Mouse (Mus musculus) naive thymus-derived CD4-positive, alpha-beta T cell, adult 5 months (primary cell): ENCODE results near the gene Cwc25. TPM values are rescaled to one million over a fixed set of nuclear protein-coding genes. Genes with fewer than 3 reads are reported as not detected.

Experiments used
- polyA plus RNA-seq: library from polyadenylated mRNA; unstranded; fragments of 100-300 nt; shearing (Covaris generic); gene quantifications from one replicate; pipeline ENCODE4 v1.2.1, GENCODE M21; 2017

Gene Cwc25
- polyA plus RNA-seq, result 38.7 TPM

GRCm38 (mm10) chr11:97766154-97766881, at the start of gene Cwc25:
Gene Cwc25, minus strand, starts transcription at chr11:97766556.

GRCm38 (mm10) chr11:97798782-97799145, 32.4 kb upstream of the Cwc25 start, which contains the start of gene Lasp1:
Gene Lasp1, plus strand, starts transcription at chr11:97799000.

GRCm38 (mm10) chr11:97781832-97782563, 15.6 kb upstream of the Cwc25 start, which contains the start of gene Rpl23:
Gene Rpl23, minus strand, starts transcription at chr11:97782437.

GRCm38 (mm10) chr11:97775808-97776496, 9.6 kb upstream of the Cwc25 start, which contains the start of gene 1700001P01Rik:
Gene 1700001P01Rik, minus strand, starts transcription at chr11:97775918.

GRCm38 (mm10) chr11:97744063-97744717, 22.2 kb downstream of the Cwc25 start, which contains the start of gene Pip4k2b:
Gene Pip4k2b, minus strand, starts transcription at chr11:97744704.

GRCm38 (mm10) chr11:97703039-97703826, 63.1 kb downstream of the Cwc25 start, which contains the start of gene Psmb3:
Gene Psmb3, plus strand, starts transcription at chr11:97703399.

GRCm38 (mm10) chr11:97700003-97700745, 66.2 kb downstream of the Cwc25 start, which contains the start of gene Pcgf2:
Gene Pcgf2, minus strand, starts transcription at chr11:97700497.

Other genes with a start within 250 kb of the Cwc25 start
- not detected for gene Srcin1, start 190.4 kb downstream of the Cwc25 start, polyA plus RNA-seq
- gene Epop, start 136.9 kb downstream of the Cwc25 start, polyA plus RNA-seq, result 18.3 TPM
- 6.5 TPM for gene Mllt6, start 103.1 kb downstream of the Cwc25 start, polyA plus RNA-seq
- gene Cisd3, start 80.7 kb downstream of the Cwc25 start, polyA plus RNA-seq, result 31.9 TPM
- gene Pcgf2, start 66.1 kb downstream of the Cwc25 start, polyA plus RNA-seq, result 0.65 TPM
- gene Psmb3, start 63.2 kb downstream of the Cwc25 start, polyA plus RNA-seq, result 249 TPM
- gene Pip4k2b, start 21.9 kb downstream of the Cwc25 start, polyA plus RNA-seq, result 2.9 TPM
- gene 1700001P01Rik, start 9.4 kb upstream of the Cwc25 start, polyA plus RNA-seq, result not detected
- gene Rpl23, start 15.9 kb upstream of the Cwc25 start, polyA plus RNA-seq, result 591 TPM
- 126 TPM for gene Lasp1, start 32.4 kb upstream of the Cwc25 start, polyA plus RNA-seq
- not detected for gene B230217C12Rik, start 74.2 kb upstream of the Cwc25 start, polyA plus RNA-seq
- 0.73 TPM for gene Fbxo47, start 117.6 kb upstream of the Cwc25 start, polyA plus RNA-seq
- gene Plxdc1, start 219.9 kb upstream of the Cwc25 start, polyA plus RNA-seq, result 0.32 TPM
- gene Arl5c, start 229.6 kb upstream of the Cwc25 start, polyA plus RNA-seq, result 99.2 TPM